Mouse (Mus musculus) spleen, adult 2 months (tissue): Measurements from ENCODE around the gene Rnaseh2a.

Experiments
- CTCF ChIP-seq: fragments of 200-500 bp; IDR thresholded peaks from 2 replicates; pipeline ENCODE4 v1.5.1; 2011; ENCODE audit warnings: mild to moderate bottlenecking, inconsistent platforms; ENCODE audit not compliant: insufficient read depth, insufficient read length, insufficient replicate concordance; ENCODE audit errors: extremely low read depth
- POLR2A ChIP-seq: fragments of 200-500 bp; IDR thresholded peaks from 2 replicates; pipeline ENCODE4 v1.6.1; 2011; ENCODE audit warnings: low read depth, low read length, inconsistent platforms

- TF ChIP-seq CTCF (no peak), POLR2A (no peak)
Measured at GRCm38 (mm10) chr8:85016724-85017123, 47.2 kb upstream of the Rnaseh2a start.
